Mouse (Mus musculus): ENCODE data around the gene Fam90a1a.
"Not testable (repeated sequence)": the region's sequence is repeated elsewhere in the genome, so short reads cannot be mapped to it uniquely, and the experiment has no call there.

DNA sequence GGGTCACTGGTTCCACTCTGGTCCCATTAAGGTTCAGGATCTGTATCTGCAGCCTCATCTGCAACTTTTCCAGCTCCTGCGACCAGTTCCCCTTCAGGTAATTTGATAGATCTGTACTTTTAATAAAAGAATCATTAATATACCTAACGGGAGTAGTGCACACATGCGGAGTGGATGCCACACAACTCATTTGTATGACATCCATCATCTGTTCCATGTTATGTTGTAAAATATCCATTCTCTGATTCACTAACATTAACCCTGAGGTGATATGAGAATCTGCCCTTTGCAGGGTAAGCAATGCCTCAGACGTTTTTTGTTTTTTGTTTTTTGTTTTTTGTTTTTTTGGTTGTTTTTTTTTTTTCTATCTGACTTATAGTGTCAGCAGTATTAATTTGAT lies 20.5 kb upstream of the Fam90a1a start, which contains the start of gene Defb35:
- not testable (repeated sequence) for TF ChIP-seq CTCF (IDR thresholded peaks at IDR 0.05; ENCODE audit: extremely low read depth, insufficient read depth, insufficient read length, insufficient replicate concordance); POLR2A (IDR thresholded peaks at IDR 0.05; ENCODE audit: low read depth, low read length)
